Mouse (Mus musculus) liver, embryonic 11.5 days (tissue): Measurements from ENCODE around the gene 2700049A03Rik. TPM values are rescaled to one million over a fixed set of nuclear protein-coding genes. Genes with fewer than 3 reads are reported as not detected.

Experiments used
- ATAC-seq: fragments of 200-750 bp; cut with Nextera tagmentation; replicated peaks from 2 replicates; pipeline ENCODE4 v1.8.0; 2017; ENCODE audit warnings: moderate number of reproducible peaks, mild to moderate bottlenecking, moderate TSS enrichment, moderate library complexity; ENCODE audit not compliant: low FRiP score
- DNase-seq: peaks from one replicate; pipeline ENCODE4 v3.0.0-alpha.2; 2017; ENCODE audit warnings: low spot score
- H3K27ac ChIP-seq: fragments of 300-500 bp; sonication (generic); 2 replicates; pipeline ENCODE4 v1.5.1; 2014; ENCODE audit warnings: mild to moderate bottlenecking, low read depth, low read length, control low read depth
- H3K27me3 ChIP-seq: fragments of 300-500 bp; sonication (generic); replicated peaks from 2 replicates; pipeline ENCODE4 v1.6.1; 2014; ENCODE audit warnings: low read length, mixed read lengths; ENCODE audit not compliant: control insufficient read depth, insufficient read depth
- H3K36me3 ChIP-seq: fragments of 300-500 bp; sonication (generic); 2 replicates; pipeline ENCODE4 v1.6.1; 2014; ENCODE audit warnings: mild to moderate bottlenecking, low read length, moderate library complexity, mixed read lengths; ENCODE audit not compliant: control insufficient read depth, insufficient read depth
- H3K4me1 ChIP-seq: fragments of 300-500 bp; sonication (generic); replicated peaks from 2 replicates; pipeline ENCODE4 v1.6.1; 2014; ENCODE audit warnings: low read length, mixed read lengths; ENCODE audit not compliant: control insufficient read depth, insufficient read depth
- H3K4me2 ChIP-seq: fragments of 300-500 bp; sonication (generic); 2 replicates; pipeline ENCODE4 v1.6.1; 2014; ENCODE audit warnings: mild to moderate bottlenecking, control low read depth, moderate library complexity
- H3K4me3 ChIP-seq: fragments of 300-500 bp; sonication (generic); 2 replicates; pipeline ENCODE4 v1.5.1; 2014; ENCODE audit warnings: low read depth, low read length, control low read depth
- H3K9ac ChIP-seq: fragments of 300-500 bp; sonication (generic); 2 replicates; pipeline ENCODE4 v1.6.1; 2014; ENCODE audit warnings: low read depth, low read length, control low read depth
- H3K9me3 ChIP-seq: fragments of 300-500 bp; sonication (generic); 2 replicates; pipeline ENCODE4 v1.6.1; 2016; ENCODE audit warnings: low read length, inconsistent platforms, mixed read lengths; ENCODE audit not compliant: control insufficient read depth
- WGBS: fragments of 180-500 bp; shearing (Covaris S2); extraction: QIAGEN DNeasy Blood & Tissue Kit; methylation state at CpG from one replicate; pipeline ENCODE4 v1.1.7; 2014; 5-methylcytosine and 5-hydroxymethylcytosine counted together
- polyA plus RNA-seq: library from polyadenylated mRNA; unstranded; fragments of >200 nt; fragmentation: Nextera tagmentation; extraction: Ambion mirVana; gene quantifications from 2 replicates; pipeline ENCODE4 v1.2.1, GENCODE M21; 2014

Gene 2700049A03Rik
- polyA plus RNA-seq, 1 experiment from 2014 or later: 12.2 TPM

DNA sequence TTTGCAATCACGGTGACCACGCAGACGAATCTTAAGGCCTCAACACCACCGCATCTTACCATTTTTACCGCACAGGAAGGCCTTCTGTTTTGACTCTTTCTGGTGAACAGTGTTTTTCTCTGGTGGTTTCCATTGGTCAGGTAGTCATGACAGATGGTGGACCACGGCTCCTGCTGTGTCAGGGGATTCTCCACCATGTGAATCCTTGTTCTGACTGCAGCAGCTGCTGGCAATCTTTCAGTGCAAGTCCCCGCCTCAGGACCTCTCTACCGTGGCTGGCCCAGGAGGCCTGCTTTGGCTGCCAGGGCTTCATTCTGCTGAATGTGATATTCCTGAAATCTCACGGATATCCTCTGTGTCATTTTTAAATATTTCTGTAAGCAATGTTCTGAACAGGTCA lies 13.4 kb upstream of the 2700049A03Rik start:
- Histone ChIP-seq H3K4me2 (no peak overlapping the region), H3K27me3 (no peaks in the 10 kb centered on the region), H3K9me3 (no peaks in the 10 kb centered on the region), H3K27ac (no peak overlapping the region), H3K4me1 (no peaks in the 10 kb centered on the region), H3K36me3 (peaks cover 28% of the 10 kb centered on the region), H3K9ac (no peak overlapping the region), H3K4me3 (no peak overlapping the region)
- WGBS: 89% methylated on average over 9 of the region's 9 CpGs
- ATAC-seq: no peak
- DNase-seq: no peak

DNA sequence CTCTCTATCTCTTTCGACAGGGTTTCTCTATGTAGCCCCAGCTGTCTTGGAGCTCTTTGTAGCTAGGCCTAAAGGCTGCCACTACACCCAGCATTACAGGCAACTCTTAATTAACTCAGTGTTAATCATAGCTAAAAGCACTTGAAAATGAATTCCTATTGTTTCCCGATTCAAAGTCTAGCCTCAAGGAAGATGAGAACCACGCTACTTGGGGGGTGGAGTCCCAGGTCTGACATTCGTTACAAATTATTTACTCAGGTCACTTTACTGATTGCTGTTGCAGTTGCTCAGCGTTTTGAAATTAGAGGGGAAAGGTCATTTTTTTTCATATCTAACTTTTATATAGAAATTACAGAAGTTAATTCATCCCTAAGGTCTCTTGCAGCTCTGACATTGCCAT lies 1.1 kb upstream of the 2700049A03Rik start:
- peak overlapping the region; percentile 50 for H3K9ac ChIP-seq
- 22% methylated on average over 5 of the region's 5 CpGs for WGBS
- H3K27me3 ChIP-seq: no peaks in the 10 kb centered on the region
- peaks cover 9% of the 10 kb centered on the region for H3K4me1 ChIP-seq
- H3K4me2 ChIP-seq: peak overlapping the region; percentile 97
- no peak for DNase-seq
- H3K9me3 ChIP-seq: no peaks in the 10 kb centered on the region
- peaks cover 18% of the 10 kb centered on the region for H3K36me3 ChIP-seq
- H3K4me3 ChIP-seq: peak overlapping the region; percentile 77
- H3K27ac ChIP-seq: no peak overlapping the region
- ATAC-seq: no peak

DNA sequence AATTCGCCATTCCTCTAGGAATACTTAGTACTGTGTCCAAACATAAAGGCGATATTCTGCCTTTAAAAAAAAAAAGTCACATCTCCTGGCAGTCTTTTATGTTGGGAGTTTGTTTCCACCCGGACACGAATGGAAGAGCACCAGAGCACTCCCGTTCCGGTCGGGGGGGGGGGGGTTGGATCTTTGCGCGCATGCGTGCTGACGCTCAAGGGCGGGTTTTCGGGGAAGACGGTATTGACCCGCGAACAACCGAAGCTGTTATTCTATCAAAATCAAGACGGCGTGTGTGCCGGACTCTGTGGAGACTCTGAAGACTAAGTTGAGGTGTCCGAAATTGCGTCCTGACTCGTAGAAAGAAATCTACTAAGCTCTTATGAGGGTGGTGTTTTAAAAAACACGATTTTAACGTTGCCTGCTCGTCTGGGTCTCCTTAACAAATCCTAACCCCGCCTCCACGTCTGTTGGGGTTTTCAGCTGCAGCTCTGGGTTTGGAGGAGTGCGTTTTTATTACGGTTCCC lies 385 bp downstream of the 2700049A03Rik start:
- ATAC-seq (peak; percentile 76), DNase-seq (peak; percentile 92)
- no peaks in the 10 kb centered on the region for H3K9me3 ChIP-seq
- H3K4me1 ChIP-seq: peaks cover 9% of the 10 kb centered on the region
- H3K36me3 ChIP-seq: peaks cover 22% of the 10 kb centered on the region
- peak overlapping the region; percentile 88 for H3K9ac ChIP-seq
- peak overlapping the region; percentile 80; the same call in 1 of the 2 replicates for H3K27ac ChIP-seq
- under 1% methylated on average over 30 of the region's 30 CpGs for WGBS
- H3K4me3 ChIP-seq: peak overlapping the region; percentile 77
- H3K4me2 ChIP-seq: peak overlapping the region; percentile 97
- no peaks in the 10 kb centered on the region for H3K27me3 ChIP-seq

DNA sequence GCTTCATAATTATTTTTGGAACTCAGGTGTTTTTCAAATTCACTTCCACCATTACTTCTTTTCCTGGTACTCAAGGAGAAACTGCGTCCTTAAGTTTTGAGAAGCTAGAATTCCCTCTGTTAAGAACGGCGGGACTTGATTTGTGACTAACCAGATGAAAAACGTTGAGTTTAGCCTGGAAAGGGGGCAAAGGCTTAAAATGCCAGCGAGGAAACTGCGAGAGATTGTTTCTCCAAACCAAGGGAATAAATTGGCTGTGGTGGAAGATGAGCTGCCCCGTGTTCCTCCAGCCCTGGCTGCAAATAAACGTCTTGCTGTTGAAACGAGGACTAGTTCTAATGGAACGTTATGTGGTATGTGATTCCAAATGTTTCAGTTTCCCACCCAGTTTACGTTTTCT lies 1.0 kb downstream of the 2700049A03Rik start:
- Histone ChIP-seq H3K27me3 (no peaks in the 10 kb centered on the region), H3K4me3 (peak overlapping the region; percentile 77), H3K4me2 (peak overlapping the region; percentile 97), H3K9ac (peak overlapping the region; percentile 70), H3K9me3 (no peaks in the 10 kb centered on the region), H3K4me1 (peaks cover 9% of the 10 kb centered on the region), H3K36me3 (peaks cover 19% of the 10 kb centered on the region), H3K27ac (no peak overlapping the region)
- DNase-seq: no peak
- ATAC-seq: no peak
- 8% methylated on average over 11 of the region's 11 CpGs for WGBS

DNA sequence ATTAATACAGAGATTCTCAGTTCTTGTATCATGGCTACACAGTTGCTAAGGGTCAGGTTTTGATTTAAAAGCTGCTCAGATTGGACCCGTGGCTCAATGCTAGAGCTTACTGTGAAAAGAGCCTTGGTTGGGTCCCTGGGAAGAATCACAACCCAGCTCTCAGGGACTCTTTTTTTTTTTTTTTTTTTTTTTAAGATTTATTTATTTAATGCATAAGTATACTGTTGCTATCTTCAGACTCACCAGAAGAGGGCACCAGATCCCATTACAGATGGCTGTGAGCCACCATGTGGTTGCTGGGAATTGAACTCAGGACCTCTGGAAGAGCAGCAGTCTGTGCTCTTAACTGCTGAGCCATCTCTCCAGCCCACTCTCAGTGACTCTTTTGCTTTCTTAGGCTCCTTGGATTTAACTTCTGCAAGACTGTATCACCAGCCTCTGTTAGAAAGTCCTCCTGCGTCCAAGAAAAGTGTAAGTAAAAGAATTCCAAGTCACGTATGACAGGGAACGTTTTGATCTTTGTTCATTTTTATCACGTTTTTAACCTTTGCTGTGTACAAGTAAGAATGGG lies 2.7 kb downstream of the 2700049A03Rik start:
- Histone ChIP-seq H3K27me3 (no peaks in the 10 kb centered on the region), H3K4me2 (no peak overlapping the region), H3K4me1 (peaks cover 9% of the 10 kb centered on the region), H3K36me3 (peaks cover 19% of the 10 kb centered on the region), H3K4me3 (no peak overlapping the region), H3K9me3 (no peaks in the 10 kb centered on the region), H3K9ac (no peak overlapping the region), H3K27ac (no peak overlapping the region)
- no peak for DNase-seq
- 75% methylated on average over 5 of the region's 5 CpGs for WGBS
- no peak for ATAC-seq

DNA sequence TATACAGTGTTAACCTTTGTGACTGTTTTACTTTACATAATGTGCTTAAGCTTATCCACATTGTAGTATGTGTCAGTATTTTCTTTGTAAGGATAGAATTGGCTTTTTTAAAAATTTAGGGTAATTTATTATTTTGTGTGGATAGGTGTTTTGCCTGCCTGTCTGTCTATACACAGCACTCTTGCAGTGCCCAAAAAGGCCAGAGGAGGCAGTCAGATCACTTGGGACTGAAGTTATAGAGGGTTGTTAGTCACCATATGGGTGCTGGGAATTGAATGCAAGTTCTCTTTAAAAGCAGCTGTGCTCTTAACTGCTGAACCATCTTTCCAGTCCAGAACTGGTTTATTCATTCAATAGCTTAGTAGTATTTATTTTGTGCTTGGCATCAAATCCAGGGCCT lies 4.5 kb downstream of the 2700049A03Rik start:
- Histone ChIP-seq H3K36me3 (peaks cover 22% of the 10 kb centered on the region), H3K27me3 (no peaks in the 10 kb centered on the region), H3K9ac (no peak overlapping the region), H3K4me3 (no peak overlapping the region), H3K4me1 (peaks cover 6% of the 10 kb centered on the region), H3K27ac (no peak overlapping the region), H3K4me2 (no peak overlapping the region), H3K9me3 (no peaks in the 10 kb centered on the region)
- no peak for ATAC-seq
- no peak for DNase-seq

DNA sequence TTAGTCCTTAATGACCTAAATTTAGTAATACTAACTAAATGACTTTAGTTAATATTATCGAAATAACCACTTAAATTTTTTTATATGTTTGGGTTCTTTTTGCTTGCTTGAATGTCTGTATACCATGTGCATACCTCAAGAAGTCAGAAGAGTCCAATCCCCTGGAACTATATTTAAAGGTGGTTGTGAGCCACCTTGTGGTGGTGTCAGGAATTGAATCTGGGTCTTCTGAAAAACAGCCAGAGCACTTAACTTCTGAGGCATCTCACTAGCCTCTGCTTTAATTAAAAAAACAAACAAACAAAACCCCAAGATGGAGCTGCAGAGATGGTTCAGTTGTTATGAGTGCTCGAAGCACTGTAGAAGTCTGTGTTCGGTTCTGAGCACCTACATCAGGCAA lies 11.0 kb downstream of the 2700049A03Rik start:
- Histone ChIP-seq H3K27me3 (no peaks in the 10 kb centered on the region), H3K4me3 (no peak overlapping the region), H3K27ac (no peak overlapping the region), H3K9ac (no peak overlapping the region), H3K36me3 (peaks cover 19% of the 10 kb centered on the region), H3K4me2 (no peak overlapping the region), H3K9me3 (no peaks in the 10 kb centered on the region), H3K4me1 (no peaks in the 10 kb centered on the region)
- WGBS: 71% methylated on average over 3 of the region's 3 CpGs
- ATAC-seq: no peak
- no peak for DNase-seq

DNA sequence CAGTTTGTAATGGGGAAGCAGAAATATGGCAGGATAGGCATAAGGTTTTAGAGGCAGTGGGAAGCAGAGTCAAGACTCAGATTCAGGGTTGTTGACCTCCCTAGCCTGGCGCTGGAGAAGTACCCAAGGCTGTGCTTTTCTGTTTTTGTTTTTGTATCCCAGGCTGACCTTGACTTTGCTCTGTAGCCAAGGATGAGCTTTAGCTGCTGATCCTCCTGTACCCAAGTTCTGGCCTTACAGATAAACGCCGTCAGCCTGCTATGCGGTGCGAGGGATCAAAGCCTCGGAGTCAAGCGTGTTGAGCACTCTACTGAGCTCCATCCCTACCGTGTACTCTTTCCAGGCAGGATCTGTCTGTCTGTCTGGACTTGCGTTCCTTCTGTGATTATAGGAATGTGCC lies 12.2 kb downstream of the 2700049A03Rik start:
- ATAC-seq: no peak
- Histone ChIP-seq H3K4me3 (no peak overlapping the region), H3K4me1 (no peaks in the 10 kb centered on the region), H3K36me3 (peaks cover 26% of the 10 kb centered on the region), H3K9ac (no peak overlapping the region), H3K27me3 (no peaks in the 10 kb centered on the region), H3K27ac (no peak overlapping the region), H3K9me3 (no peaks in the 10 kb centered on the region), H3K4me2 (no peak overlapping the region)
- whole genome bisulfite sequencing: 94% methylated on average over 9 of the region's 9 CpGs
- DNase-seq: no peak

DNA sequence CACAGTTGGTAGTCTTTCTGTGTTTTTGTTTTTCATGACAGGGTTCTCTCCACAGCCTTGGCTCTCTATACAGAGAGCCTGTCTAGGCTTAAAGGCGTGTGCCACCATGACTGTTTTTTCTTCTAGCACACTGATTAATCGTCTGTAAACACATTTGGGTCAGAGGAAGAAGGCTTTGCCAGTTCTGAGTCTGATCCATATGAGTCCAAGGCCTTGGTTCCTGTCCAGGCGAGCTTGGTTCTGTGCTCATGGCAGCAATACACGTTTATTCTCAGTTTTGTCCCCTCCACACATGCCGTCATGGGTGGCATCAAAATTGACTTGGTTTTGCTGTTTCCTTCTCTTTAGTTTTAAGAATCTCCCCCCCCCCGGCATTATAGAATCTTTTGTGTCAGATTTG lies 12.8 kb downstream of the 2700049A03Rik start:
- H3K4me3 ChIP-seq: no peak overlapping the region
- H3K36me3 ChIP-seq: peaks cover 28% of the 10 kb centered on the region
- ATAC-seq (no peak), DNase-seq (no peak)
- no peak overlapping the region for H3K4me2 ChIP-seq
- WGBS: 81% methylated on average over 6 of the region's 6 CpGs
- no peak overlapping the region for H3K27ac ChIP-seq
- H3K4me1 ChIP-seq: no peaks in the 10 kb centered on the region
- no peak overlapping the region for H3K9ac ChIP-seq
- no peaks in the 10 kb centered on the region for H3K9me3 ChIP-seq
- H3K27me3 ChIP-seq: no peaks in the 10 kb centered on the region
